Mouse (Mus musculus) cerebellum, postnatal 14 days (tissue): ENCODE data around the gene Zcchc14.

ENCODE experiments used
- DNase-seq, 2 experiments: peaks; one replicate each; pipeline ENCODE4 v3.0.0; 2021; ENCODE audit warnings: mixed read lengths in 2 of 2

The Zcchc14 gene

DNA sequence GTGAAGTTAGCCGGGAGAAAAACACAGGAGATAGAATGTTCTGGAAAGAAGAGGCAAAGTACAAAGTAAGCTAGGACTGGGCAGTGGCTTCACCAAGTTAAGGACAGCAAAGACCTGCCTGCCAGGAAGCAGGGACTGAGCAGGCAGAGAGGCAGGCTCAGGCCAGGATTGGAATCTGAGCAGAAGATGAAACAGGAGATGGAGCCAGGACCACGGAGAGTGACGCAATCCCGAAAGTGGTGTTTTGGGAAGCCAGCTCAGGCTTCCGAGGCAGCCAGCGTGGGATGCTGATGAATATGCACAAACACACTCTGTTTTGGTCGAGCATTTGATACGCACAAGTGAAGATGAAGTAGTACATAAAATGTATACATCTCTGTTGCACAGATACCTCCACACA, 69.0 kb downstream of the Zcchc14 start:
- DNase-seq = no peak

DNA sequence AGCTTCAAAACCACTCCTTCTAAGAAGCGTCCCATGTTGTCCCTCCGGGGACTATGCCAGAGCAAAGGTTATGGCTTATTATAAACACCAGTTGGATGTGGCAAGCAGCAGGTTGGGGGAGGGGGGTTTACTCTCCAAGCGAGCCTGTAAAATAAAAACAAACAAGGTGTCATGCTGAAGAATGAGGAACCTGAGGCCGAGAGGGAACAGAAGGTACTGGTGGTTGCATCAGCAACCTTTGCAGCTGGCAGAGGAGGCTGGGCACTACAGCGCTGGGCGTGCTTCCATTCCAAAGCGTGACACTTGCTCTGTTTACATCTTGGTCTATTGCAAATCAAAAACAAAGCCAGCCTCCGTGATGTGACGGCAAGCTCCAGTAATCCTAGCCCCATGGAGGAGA, 72.2 kb downstream of the Zcchc14 start:
- DNase-seq = no peak

DNA sequence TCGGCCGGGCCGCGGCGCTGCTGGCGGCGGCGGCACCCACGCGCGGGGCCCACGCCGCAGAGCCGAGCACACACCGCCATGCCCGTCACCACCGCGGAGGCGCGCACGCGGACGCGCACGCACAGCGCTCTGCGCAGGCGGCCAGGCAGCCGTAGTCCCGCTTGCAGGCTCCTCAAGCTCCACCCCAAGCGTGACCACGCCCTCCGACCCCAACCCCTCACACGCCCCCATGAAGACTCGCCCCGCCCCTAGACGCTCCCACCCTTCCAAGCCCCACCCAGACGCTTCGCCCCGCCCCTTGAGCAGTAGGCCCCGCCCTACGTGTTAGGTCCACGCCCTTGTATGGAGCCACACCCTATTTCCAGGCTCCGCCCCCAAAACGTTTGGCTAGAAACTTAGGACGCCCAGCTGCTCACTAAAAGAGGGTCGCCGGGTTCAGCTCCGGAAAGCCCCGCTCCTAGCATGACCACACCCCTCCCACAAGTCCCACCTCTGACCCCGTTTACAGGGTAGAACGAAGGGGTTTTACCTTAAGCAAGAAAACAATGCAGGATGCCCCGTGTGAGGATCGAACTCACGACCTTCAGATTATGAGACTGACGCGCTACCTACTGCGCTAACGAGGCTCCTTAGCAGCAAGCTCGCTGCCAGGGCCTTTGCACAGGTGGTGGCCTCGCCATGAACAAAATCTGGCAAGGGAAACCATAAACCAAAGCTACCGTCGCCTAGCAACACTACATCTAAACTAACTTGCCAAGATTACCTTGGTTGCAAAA, 73.8 kb downstream of the Zcchc14 start, which contains the start of gene Fbxo31:
Gene Fbxo31 (minus strand): TSS at position 131 of the 776 bp plus-strand sequence.
- DNase-seq = peak; percentile 94

DNA sequence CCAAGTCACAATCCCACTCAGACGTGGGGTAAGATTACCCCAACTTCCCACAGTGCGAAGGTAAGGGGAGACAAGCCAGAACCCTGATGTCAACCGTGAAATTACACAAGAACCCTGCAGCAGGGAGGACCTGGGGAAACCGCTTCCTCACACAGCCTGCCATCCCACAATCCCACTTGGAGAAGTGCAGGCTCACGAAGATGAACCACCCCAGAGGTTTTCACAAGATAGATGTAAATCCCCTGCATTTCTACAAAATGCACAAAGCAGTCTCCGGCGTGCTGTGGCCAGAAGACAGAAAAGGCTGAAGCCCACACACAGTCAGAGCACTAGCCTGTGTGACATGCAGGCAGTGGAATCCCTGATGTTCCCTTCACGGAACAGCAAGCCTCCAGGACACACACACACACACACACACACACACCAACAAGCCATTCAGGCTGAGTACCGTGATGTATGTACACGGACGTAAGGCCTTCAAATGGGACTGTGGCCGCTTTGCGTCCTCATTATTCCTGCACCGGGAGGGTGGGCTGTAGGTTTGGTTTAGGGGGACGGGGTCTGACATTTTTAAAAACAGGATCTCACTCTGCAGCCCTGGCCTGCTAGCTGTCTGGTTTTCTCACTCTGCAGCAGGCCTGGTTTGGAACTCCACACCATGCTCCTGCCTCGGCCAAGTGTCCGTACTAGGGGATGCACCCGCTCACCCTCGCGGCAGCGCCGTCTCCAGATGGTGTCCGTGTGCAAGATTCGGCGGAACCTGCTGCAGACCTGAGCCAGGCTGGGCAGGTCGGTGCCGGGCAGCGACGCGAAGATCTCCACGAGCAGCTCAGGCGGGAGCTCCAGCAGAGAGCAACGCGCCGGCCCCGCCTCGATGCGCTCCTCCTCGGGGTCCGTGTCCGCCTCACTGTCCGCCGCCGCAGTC, 74.7 kb downstream of the Zcchc14 start:
- peak; percentile 43 to 52 for DNase-seq

DNA sequence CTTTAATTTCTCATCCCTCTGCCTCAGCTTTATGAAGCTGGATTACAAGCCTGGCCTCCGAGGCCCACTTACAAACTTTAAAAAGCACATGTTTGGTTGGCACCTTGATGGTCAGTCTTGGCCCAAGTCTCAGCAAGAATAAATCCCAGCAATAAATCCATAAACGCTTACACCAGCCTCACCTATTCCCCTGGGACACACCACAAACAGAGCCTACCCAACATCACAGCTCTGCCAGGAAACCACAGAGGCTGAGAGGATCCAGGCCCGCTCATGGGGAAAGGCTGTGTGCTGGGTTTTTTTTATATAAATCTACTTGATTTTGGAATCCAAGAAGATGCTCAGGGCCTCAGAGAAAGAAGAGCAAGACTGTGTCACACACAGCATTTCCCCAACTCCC, 77.0 kb downstream of the Zcchc14 start:
- no peak for DNase-seq

DNA sequence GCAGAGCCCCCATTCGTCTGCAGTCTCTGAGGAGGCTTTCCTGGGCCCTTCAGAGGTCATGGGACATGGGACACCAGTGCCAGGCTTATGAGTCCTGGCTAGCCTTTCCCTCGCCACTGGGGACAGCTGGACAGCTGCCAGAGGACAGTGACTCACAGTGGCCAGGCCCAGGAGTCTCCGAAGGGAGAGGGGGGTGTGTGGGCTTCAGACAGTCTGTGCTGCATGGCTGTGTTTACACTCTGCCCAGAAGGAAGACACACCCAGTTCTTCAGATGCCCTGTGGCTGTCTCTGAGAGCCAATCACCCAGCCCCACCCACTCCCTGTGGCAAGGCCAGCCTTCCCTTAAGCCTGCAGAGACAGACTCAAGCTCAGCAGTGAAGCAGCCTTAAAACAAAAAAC, 79.4 kb downstream of the Zcchc14 start:
- peak; percentile 49 to 75 for DNase-seq

DNA sequence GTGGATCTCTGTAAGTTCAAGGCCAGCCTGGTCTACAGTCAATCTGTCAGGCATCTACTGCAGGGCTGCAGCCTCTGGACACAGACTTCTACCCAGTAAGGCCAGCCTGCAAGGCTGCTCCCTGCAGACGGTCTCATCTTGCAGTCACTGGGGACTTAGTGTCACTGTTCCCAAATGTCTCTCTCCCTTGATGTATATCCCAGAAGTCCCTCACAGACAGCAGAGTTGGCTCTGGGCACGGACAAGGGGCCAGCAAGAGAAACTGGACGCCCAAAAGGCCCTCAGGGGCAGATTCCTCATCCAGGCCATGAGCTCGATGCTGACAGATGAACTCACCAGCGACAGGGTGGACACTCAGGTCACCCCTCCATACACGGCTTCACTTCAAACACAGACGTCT, 80.6 kb downstream of the Zcchc14 start:
- DNase-seq = no peak

DNA sequence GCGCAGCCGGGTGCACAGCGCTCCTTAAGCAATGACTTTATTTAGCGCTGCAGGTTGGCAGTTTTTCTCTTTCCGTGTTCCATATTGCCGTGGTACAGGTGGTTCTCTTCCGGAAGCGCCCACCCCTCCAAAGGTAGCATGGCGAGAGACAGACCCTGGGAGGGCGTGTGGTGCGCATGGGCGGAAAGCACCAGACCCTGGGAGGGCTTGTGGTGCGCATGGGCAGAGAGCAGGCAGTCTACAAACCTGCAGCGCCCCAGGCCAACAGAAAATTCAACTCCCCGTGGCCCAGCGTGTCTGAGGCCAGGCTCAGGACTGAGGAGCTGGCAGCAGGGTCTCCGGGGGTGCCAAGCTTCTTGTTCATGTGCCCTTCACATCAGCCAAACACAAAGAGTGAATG, 81.9 kb downstream of the Zcchc14 start:
- no peak for DNase-seq

DNA sequence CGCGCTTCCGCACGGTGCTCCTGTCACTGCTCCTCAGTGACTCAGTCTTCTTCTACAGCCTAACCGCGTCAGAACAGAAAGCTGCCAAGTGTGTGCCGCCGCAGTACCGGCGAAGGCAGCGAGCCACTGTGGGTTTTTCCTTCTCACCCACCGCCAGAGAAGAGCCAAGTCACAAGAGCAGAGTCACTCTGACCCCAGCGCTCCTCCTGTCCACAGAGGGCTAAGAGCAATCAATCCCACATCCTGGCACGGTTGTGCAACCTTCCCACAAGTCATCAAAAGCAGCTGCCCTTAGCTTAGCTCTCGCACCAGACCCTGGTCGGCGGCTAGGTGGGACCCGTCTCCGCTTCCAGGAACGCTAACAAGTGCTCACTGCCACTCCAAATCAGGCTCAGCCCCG, 82.4 kb downstream of the Zcchc14 start:
- no peak for DNase-seq

DNA sequence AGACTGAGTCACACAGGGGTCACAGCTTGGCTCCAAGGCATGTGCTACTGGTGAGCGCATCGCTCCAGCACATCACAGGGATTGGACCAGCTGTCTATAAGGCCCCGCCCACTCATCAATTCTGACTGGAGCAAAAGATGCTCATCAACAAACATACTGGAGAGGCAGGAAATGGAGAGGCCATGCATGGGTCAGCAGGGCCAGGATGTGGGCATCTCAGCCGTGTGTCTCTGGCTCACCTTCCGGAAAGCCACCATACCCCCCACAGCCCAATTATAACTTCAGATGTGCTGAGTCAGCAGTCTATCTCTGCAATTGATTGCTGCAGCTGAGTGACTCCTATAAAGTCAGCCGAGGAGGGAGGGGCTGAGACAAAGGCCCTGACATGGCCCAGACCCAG, 84.4 kb downstream of the Zcchc14 start:
- no peak for DNase-seq

DNA sequence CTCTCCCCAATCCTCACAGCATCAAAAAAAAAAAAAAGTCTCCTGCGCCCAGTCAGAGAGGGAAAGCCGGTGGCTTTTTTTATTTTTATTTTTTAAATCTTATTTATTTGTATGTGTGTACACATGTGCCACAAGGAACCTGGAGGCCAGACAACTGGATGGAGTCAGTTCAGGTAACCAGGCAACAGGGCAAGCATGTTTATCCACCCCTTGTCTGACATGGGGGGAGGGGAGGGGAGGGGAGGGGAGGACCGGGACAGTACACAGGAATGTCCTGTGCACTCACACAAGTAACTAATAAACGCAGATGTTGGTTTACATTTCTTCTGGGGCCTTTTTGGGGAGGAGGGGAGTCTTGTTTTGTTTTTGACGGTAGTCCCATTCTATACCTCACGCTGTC, 89.0 kb downstream of the Zcchc14 start:
- DNase-seq = no peak

DNA sequence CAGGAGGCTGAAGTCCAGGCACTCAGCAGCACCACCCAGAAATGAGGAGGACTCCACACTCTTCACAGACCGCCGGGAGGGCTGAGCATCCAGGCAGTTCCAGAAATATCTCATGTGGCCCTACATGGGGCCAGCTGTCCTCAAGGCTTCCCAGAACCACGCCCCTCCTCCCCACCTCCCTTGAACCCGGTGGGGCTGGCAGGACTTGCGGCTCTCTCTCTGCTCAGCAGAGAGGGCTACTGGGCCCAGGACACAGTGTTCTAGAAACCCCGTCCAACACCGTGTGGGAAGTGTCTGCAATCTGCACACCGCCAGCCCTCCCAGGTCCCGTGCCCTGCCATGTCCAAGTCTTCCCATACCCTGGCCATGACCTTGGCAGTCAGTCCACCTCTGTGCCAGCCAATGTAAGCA, 89.8 kb downstream of the Zcchc14 start:
- DNase-seq = peak in 1 of 2 experiments; percentile 31

DNA sequence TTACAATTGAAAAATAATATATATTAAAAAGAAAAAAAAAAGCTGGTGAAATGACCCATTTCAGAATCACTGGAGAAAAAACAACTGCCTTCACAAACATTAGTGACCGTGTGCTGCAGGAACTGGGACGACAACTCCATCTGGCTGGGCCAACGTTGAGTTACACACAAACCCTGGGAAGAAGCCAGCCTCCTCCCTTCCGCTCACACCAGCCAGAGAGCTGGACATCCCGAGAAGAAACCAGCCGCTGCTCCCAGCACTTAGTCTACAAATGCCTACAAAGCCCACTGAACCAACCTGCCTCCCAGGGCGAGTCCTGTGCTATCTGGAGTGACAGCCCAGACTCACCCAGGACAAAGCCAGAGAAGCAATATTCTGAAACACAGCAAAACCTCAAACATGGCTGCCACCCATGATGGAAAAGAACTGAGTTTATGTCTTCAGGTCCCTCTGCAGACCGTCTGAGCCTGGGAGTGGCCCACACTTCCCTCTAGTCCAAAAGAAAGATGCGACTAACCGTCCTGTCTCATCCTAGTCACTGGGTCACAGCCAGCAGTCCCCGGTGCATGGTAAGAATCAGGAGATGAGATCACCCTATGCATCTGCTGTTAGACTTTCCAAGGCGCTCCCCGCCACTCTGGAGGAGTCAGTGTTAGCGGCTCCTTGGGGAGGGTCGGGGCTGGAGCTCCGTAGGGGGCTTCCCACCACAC, 90.9 kb downstream of the Zcchc14 start:
- DNase-seq = peak; percentile 62 to 73

DNA sequence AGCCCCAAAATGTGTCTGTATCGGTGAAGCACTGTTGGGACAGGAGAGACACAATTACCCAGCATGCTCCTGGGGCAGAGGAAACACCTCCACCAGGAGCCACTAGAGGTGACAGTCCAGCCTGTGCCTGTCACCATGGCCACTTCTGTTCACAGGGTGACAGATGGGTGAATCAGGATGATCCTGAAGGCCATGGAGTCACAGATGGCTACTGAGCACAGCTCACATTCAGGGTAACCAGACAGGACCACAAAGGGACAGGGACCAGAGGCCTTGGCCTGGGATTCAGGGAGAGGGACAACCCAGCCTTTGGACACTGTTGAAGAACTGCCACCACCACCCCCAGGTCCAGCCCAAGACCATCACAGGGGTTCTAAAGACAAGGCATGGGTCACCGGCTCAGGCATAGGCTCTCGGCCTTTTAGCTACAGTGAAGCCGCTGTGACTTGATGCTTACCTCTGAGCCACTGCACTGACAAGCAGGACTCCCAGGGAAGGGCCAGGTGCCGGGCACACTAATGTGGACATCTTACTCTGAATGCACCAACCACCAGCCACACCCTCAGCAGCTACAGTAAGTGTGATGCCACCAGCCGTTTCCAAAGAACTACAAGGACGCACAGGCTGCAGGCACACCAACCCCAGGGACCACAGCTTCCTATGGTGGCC, 92.1 kb downstream of the Zcchc14 start:
- DNase-seq = no peak

DNA sequence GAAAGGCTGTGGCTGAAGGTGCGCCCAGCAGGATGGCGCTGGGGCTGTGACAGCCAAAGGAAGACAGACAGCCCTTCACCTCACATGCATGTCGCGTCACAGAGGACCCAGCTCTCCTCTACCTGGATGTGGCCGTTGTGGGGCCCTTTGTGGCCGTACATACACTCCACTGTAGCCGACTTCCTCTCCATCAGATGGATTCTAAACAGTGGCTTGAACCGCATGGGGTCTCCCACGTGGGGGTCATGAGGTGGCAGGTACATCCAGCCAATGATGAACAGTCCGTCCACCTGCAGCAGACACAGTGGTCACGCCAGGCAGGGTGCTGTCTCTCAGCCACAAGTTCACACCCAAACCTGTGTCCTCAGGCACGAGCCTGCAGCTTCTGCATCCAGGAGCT, 92.9 kb downstream of the Zcchc14 start:
- no peak for DNase-seq

DNA sequence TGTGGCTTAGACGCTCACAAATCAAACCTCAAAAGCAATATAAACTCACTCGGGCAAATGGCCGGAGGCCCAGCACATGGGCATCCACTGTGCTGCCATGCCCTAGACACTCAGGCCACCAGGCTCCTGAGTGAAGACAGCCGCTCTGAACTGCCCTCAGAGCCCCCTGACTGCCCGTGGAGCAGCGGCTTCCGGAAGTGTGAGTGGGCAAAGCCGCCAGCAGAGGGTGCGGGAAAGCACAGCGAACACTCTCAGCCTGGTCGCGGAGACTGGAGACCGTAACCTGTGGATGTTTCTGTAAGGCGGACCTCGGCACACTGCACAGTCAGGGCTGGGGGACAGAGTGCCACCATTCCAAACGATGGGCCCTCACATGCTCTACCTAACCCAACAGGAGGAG, 94.2 kb downstream of the Zcchc14 start:
- no peak for DNase-seq

DNA sequence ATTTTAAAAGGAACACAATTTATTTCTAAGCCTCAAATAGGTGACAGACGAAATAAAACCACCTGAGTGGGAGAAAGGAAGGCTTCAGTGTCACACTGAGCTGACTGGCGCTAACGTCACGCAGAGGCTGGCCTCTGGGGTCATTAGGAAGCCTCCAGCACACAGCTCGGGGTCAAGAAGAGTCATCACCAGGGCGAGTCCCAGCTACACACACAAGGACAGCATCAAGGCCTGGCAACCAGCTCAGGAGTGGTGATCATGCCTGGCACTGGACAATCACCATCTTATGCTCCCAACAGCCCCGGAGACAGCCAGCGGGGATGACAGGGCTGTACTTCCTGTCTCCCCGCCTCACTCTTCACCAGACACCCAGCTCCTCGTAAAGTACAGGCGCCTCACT, 95.0 kb downstream of the Zcchc14 start:
- no peak for DNase-seq

DNA sequence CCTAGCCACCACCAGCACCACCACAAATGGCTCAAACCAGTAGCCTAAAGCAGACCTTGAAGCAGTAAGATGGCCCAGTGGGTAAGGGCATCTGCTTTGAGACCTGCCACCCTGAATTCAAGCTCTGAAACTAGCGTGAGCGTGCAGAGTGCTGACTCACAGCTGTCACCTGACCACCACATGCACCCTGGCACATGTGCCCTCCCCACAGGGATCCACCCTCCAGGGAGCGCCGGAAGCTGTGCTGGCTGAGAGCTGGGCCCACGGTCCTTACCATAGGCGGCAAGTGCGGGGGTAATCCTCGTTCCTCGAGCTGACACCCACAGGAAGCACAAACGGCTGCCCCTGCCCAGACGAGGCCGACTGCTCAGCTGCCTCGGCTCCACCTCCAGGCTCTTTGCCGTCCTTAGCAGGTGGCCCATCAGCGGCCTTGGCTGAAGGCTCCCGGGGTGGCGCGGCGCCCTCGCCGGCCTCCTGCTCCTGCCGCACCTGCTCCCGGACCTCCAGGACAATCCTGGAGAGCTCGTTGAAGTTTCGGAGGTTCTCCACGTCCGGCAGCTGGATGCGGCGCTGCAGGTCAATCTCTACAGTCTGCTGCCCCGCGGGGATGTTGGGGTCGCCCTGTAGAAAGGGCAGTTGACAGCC, 98.7 kb downstream of the Zcchc14 start:
- DNase-seq = no peak

DNA sequence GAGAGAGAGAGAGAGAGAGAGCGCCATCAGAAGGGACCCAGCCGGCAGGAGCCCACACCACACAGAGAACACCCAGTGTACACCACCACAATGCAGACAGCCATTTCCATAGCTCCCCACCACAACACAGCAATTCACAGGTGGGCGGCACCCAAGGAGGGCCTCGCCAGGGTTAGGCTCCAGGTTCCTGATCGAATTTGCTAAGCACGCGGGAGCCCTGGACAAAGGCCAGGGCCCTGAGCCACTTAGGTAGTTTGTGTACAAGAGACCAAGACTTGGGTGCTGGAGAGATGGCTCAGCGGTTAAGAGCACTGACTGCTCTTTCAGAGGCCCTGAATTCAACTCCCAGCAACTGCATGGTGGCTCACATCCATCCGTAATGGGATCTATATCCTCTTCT, 100.2 kb downstream of the Zcchc14 start:
- DNase-seq = no peak

DNA sequence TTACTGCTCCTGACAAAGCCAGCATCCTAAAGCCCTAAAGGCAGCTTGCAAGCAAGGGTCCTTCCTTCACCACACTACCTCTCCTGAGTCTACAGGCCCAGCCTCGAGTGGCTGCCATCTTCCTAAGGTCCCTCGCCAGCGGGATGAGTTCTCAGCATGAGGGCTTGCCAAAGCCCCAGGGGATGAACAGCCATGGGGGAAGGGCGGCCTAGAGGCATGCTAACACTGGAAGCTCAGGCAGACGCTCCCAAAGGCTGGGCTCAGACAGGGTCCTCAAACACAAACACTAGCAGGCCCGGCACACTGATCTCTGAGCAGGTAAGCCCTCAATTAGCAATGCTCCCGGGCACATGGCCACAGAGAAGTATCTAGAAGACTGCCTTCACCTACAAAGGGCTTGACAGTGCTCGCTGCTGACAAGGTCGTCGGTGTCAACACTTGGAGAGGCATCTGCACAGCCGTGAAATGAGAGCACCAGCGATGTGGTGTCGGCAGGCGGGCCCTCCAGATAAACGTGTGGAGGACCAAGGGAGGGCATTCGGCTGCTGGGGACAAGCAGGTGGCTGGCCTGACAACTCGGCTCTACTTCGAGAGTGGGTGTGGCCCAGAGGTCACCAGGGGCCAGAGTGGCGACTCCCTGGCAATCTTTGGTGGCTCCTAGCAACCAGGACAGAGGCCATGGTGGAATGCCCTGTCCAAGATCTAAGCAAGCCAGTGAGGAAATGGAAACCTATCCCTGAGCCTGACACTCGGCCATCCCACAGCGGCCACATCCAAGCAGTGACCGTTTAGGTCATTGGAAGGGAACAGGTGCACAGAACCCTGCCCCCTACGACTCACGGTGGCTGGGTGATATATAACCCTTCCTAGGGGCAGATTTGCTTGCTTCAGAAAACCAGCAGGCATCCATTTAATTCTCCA, 101.4 kb downstream of the Zcchc14 start:
- no peak for DNase-seq

DNA sequence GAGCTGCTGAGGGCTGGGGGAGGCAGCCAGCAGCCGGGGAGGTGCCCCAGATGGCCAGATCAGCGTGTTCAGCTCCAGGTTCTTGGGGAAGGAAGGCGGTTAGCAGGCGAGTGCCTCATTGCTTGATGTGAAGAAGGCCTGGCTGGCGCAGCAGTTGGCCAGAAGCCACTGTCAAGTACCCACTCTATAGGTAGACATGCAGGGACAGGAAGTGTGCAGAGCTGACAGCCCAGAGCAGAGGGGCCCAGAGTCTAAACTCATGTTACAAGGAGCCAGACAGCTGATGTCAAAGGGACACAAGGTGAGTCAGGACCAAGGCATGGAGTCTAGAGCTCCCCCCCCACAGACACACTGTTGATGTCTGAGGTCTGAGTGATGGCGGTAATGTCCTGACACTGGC, 102.6 kb downstream of the Zcchc14 start:
- DNase-seq = no peak
